Mouse (Mus musculus) stomach, postnatal 0 days (tissue): ENCODE results near the gene Fam8a1.

Experiments used
- CTCF ChIP-seq: IDR thresholded peaks from 2 replicates; pipeline ENCODE4 v1.5.1; 2016; ENCODE audit warnings: antibody characterized with exemption, low read depth, mild to moderate bottlenecking, moderate library complexity
- EP300 ChIP-seq: optimal IDR thresholded peaks from 2 replicates; pipeline ENCODE3; 2016; ENCODE audit warnings: antibody characterized with exemption

GRCm38 (mm10) chr13:46690559-46691241 lies 21.4 kb downstream of the Fam8a1 start:
- TF ChIP-seq CTCF (no peak), EP300 (no peak)
